Mouse (Mus musculus) erythroblast, embryonic 14.5 days (primary cell): ENCODE data around the gene Gm44805. TPM values are rescaled to one million over a fixed set of nuclear protein-coding genes. Genes with fewer than 3 reads are reported as not detected.

ENCODE experiments used
- H3K27me3 ChIP-seq: 2 replicates; pipeline ENCODE4 v1.6.1; 2012; ENCODE audit warnings: inconsistent platforms; ENCODE audit not compliant: control insufficient read depth
- H3K36me3 ChIP-seq: 2 replicates; pipeline ENCODE4 v1.6.1; 2012; ENCODE audit warnings: mild to moderate bottlenecking, inconsistent platforms; ENCODE audit not compliant: control insufficient read depth
- H3K4me1 ChIP-seq: 2 replicates; pipeline ENCODE4 v1.6.1; 2012; ENCODE audit warnings: inconsistent platforms; ENCODE audit not compliant: control insufficient read depth
- H3K4me3 ChIP-seq: replicated peaks from 2 replicates; pipeline ENCODE3; 2012; ENCODE audit warnings: moderate library complexity, mild to moderate bottlenecking, inconsistent platforms
- H3K9me3 ChIP-seq: 2 replicates; pipeline ENCODE4 v1.6.1; 2012; ENCODE audit warnings: low read length, inconsistent platforms, mixed read lengths; ENCODE audit not compliant: control insufficient read depth
- GATA1 ChIP-seq: IDR thresholded peaks from 2 replicates; pipeline ENCODE4 v1.6.1; 2012; ENCODE audit warnings: low read length, inconsistent platforms, mixed read lengths
- TAL1 ChIP-seq: IDR thresholded peaks from 3 replicates; pipeline ENCODE4 v1.6.1; 2012; ENCODE audit warnings: low read length, inconsistent platforms, mixed read lengths
- polyA plus RNA-seq: library from polyadenylated mRNA; stranded (reverse); fragments of >175 nt; gene quantifications from 2 replicates; pipeline ENCODE4 v1.2.3, GENCODE M21; 2012

Gm44805 gene
- polyA plus RNA-seq, 1 experiment, result not detected

GRCm38 (mm10) chr7:19701069-19701761, 20.0 kb upstream of the Gm44805 start:
- peaks cover 55% of the 10 kb centered on the region for H3K36me3 ChIP-seq
- peaks cover 4% of the 10 kb centered on the region; the same call in 1 of the 2 replicates for H3K9me3 ChIP-seq
- H3K27me3 ChIP-seq, result peaks cover 35% of the 10 kb centered on the region
- no peak overlapping the region for H3K4me3 ChIP-seq
- H3K4me1 ChIP-seq, result peaks cover 44% of the 10 kb centered on the region
- TF ChIP-seq GATA1 (no peak), TAL1 (no peak)

- peaks cover 49% of the 10 kb centered on the region for H3K4me1 ChIP-seq
- H3K36me3 ChIP-seq, result peaks cover 54% of the 10 kb centered on the region
- no peak overlapping the region for H3K4me3 ChIP-seq
- peaks cover 35% of the 10 kb centered on the region for H3K27me3 ChIP-seq
- peaks cover 4% of the 10 kb centered on the region; the same call in 1 of the 2 replicates for H3K9me3 ChIP-seq
- TF ChIP-seq TAL1, result no peak
- no peak for TF ChIP-seq GATA1
These were observed 19.3 kb upstream of the Gm44805 start for GRCm38 (mm10) chr7:19700299-19701068.

GRCm38 (mm10) chr7:19699827-19700148, 18.6 kb upstream of the Gm44805 start:
- H3K4me1 ChIP-seq, result peaks cover 56% of the 10 kb centered on the region
- H3K4me3 ChIP-seq, result no peak overlapping the region
- TF ChIP-seq GATA1, result no peak
- peaks cover 4% of the 10 kb centered on the region; the same call in 1 of the 2 replicates for H3K9me3 ChIP-seq
- H3K36me3 ChIP-seq, result peaks cover 49% of the 10 kb centered on the region
- H3K27me3 ChIP-seq, result peaks cover 35% of the 10 kb centered on the region

- Histone ChIP-seq H3K4me1 (peaks cover 60% of the 10 kb centered on the region), H3K9me3 (peaks cover 4% of the 10 kb centered on the region; the same call in 1 of the 2 replicates), H3K4me3 (peak within 1 kb of the TSS; percentile 57), H3K27me3 (peaks cover 35% of the 10 kb centered on the region), H3K36me3 (peaks cover 43% of the 10 kb centered on the region)
- TF ChIP-seq GATA1, result no peak
- TF ChIP-seq TAL1, result no peak
These were observed 17.9 kb upstream of the Gm44805 start, which contains the start of gene Apoe for GRCm38 (mm10) chr7:19698907-19699826. Gene Apoe (minus strand): TSS chr7:19699188.

DNA sequence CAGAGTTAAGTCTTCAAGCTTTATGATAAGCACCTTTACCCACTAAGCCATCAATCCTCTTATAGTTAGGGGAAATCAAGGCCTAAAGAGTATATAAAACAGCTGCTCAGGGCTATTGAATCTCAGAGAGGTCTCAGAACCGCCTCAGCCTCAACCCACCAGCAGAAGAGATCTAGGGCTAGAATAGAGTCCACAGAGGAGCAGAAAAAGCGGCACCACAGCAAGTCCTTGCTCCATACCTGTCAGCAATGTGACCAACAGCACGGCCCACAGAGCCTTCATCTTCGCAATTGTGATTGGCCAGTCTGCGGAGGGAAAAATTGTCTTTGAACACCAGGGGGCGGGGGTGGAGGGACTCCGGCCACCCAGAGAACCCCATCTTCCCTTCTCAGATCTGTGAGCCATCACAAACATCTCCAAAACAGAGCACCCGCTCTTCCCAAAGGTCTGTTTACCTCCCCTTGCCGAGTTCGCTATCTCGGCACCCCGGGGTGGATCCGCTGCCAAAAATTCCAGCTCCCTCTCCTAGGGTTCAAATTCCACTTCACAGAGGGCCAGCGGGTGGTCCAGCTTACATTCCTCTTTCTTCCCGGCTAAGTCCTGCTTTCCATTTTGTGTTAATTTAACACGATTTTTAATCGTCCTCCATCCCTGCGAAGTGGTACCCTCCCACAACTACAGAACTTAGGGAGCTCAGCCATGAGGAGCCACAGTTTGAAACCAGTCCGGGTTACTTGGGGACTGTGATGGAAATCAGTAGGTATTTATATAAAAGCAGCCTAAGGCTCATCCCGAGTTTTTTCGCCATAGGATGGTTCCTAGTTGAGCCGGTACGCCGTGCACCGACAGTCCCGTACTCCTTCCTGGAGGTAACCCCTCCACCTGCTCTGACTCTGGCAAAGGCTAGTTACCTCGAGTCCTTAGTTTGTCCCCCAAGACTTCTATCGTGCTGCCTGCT, 17.0 kb upstream of the Gm44805 start:
- peaks cover 35% of the 10 kb centered on the region for H3K27me3 ChIP-seq
- peaks cover 65% of the 10 kb centered on the region for H3K4me1 ChIP-seq
- H3K9me3 ChIP-seq, result peaks cover 4% of the 10 kb centered on the region; the same call in 1 of the 2 replicates
- TF ChIP-seq TAL1 (no peak), GATA1 (no peak)
- H3K4me3 ChIP-seq, result peak overlapping the region; percentile 57
- H3K36me3 ChIP-seq, result peaks cover 33% of the 10 kb centered on the region

GRCm38 (mm10) chr7:19696336-19696873, 15.2 kb upstream of the Gm44805 start:
- peaks cover 64% of the 10 kb centered on the region for H3K4me1 ChIP-seq
- H3K4me3 ChIP-seq, result peak overlapping the region; percentile 57
- TF ChIP-seq TAL1 (no peak), GATA1 (no peak)
- peaks cover 35% of the 10 kb centered on the region for H3K27me3 ChIP-seq
- H3K9me3 ChIP-seq, result peaks cover 4% of the 10 kb centered on the region; the same call in 1 of the 2 replicates
- H3K36me3 ChIP-seq, result peaks cover 15% of the 10 kb centered on the region

DNA sequence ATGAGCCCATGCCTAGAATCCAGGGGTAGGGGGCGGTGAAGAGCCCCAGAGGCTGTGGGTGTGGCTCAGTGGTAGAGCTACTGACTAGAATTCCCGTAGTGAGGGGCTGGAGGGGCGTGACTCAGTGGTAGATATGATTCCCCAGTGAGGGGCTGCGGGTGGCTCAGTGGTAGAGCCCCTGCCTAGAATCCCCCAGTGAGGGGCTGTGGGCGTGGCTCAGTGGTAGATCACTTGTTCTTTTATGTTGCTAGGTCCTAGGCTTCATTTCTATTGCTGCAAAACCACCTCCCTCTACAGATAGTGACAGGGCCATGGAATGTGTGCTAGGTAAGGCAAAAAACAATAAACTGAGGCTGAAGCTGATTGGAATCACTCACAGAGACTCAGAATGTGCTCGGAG, 14.7 kb upstream of the Gm44805 start:
- TF ChIP-seq GATA1 (no peak), TAL1 (no peak)
- Histone ChIP-seq H3K9me3 (peaks cover 4% of the 10 kb centered on the region; the same call in 1 of the 2 replicates), H3K27me3 (peaks cover 35% of the 10 kb centered on the region), H3K36me3 (peaks cover 14% of the 10 kb centered on the region), H3K4me1 (peaks cover 61% of the 10 kb centered on the region), H3K4me3 (no peak overlapping the region)
